Mouse (Mus musculus) thymus, adult 2 months (tissue): ENCODE results near the gene Plac8.

Experiments
- CTCF ChIP-seq: fragments of 200-500 bp; IDR thresholded peaks from 2 replicates; pipeline ENCODE4 v1.5.1; 2012; ENCODE audit warnings: mild to moderate bottlenecking, control low read depth, low read length, moderate library complexity, borderline replicate concordance; ENCODE audit not compliant: control insufficient read depth, poor library complexity, insufficient read depth; ENCODE audit errors: extremely low read depth
- POLR2A ChIP-seq: fragments of 200-500 bp; IDR thresholded peaks from 2 replicates; pipeline ENCODE4 v1.6.1; 2012; ENCODE audit warnings: mild to moderate bottlenecking, low read length, control low read depth, moderate library complexity; ENCODE audit not compliant: control insufficient read depth, poor library complexity, insufficient read depth; ENCODE audit errors: extremely low read depth

DNA sequence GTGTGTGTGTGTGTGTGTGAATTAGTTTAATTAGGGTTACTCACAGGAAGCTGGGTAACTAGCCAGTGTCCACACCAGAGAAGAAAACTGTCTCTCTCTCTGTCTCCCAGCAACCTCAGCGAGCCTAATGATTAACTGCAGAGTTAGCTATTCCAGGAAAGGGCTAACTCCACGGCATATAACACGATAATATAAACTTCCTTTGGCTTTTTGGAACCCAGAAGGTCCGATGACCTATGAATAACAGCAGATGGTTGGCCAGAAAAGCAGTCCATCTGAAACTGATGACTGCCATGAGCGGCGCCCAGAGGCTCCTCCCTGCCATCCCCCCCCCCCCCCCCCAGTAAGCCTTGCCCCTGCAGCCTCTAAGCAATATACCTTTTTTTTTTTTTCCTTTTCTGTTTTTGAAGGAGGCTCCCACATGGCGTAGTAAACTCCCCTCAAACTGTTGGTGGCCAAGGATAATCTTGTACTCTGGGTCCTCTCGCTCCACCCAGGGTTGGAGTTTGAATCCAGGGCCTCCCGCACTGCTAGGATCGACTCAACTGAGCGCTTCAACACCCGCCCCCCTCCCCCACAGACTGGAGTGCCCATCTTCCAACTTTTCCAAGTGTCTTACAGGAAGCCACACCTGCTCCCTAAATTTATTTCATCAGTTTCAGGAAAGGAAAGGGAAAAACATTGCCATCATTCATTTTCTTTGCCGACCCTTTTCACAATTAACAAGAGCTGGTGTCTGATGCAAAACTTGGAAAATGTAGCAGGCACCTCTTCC lies 4.6 kb downstream of the Plac8 start:
- TF ChIP-seq POLR2A (no peak), CTCF (no peak)
